Mouse (Mus musculus) intestine, embryonic 15.5 days (tissue): ENCODE measurements around the gene Pak4. TPM values are rescaled to one million over a fixed set of nuclear protein-coding genes. Genes with fewer than 3 reads are reported as not detected.
A peak's percentile ranks its signal among the peaks of the same experiment; 100 is the strongest.
"Not testable (repeated sequence)": the region's sequence is repeated elsewhere in the genome, so short reads cannot be mapped to it uniquely, and the experiment has no call there.

ENCODE experiments used
- ATAC-seq: fragments of 200-750 bp; cut with Nextera tagmentation; 2 replicates; pipeline ENCODE4 v1.8.0; 2017; ENCODE audit warnings: moderate TSS enrichment, moderate library complexity
- H3K27ac ChIP-seq: fragments of 300-500 bp; sonication (generic); 2 replicates; pipeline ENCODE4 v1.5.1; 2015; ENCODE audit warnings: mild to moderate bottlenecking, inconsistent platforms
- H3K27me3 ChIP-seq: fragments of 300-500 bp; sonication (generic); replicated peaks from 2 replicates; pipeline ENCODE4 v1.6.1; 2015; ENCODE audit warnings: inconsistent platforms
- H3K36me3 ChIP-seq: fragments of 300-500 bp; sonication (generic); 2 replicates; pipeline ENCODE4 v1.6.1; 2015; ENCODE audit warnings: inconsistent platforms
- H3K4me1 ChIP-seq: fragments of 300-500 bp; sonication (generic); replicated peaks from 2 replicates; pipeline ENCODE4 v1.6.1; 2015; ENCODE audit warnings: inconsistent platforms
- H3K4me2 ChIP-seq: fragments of 300-500 bp; sonication (generic); replicated peaks from 2 replicates; pipeline ENCODE4 v1.6.1; 2015; ENCODE audit warnings: mild to moderate bottlenecking, inconsistent platforms
- H3K4me3 ChIP-seq: fragments of 300-500 bp; sonication (generic); replicated peaks from 2 replicates; pipeline ENCODE4 v1.5.1; 2015; ENCODE audit warnings: inconsistent platforms
- H3K9ac ChIP-seq: fragments of 300-500 bp; sonication (generic); 2 replicates; pipeline ENCODE4 v1.6.1; 2015; ENCODE audit warnings: inconsistent platforms
- H3K9me3 ChIP-seq: fragments of 300-500 bp; sonication (generic); 2 replicates; pipeline ENCODE4 v1.6.1; 2016; ENCODE audit warnings: inconsistent platforms
- WGBS: fragments of 180-500 bp; shearing (Covaris S2); methylation state at CpG from one replicate; pipeline ENCODE4 v1.1.7; 2015; 5-methylcytosine and 5-hydroxymethylcytosine counted together
- polyA plus RNA-seq: library from polyadenylated mRNA; unstranded; fragments of >200 nt; fragmentation: Nextera tagmentation; extraction: Ambion mirVana; gene quantifications from 2 replicates; pipeline ENCODE4 v1.2.1, GENCODE M21; 2015

Pak4 gene
- polyA plus RNA-seq, 1 experiment from 2014 or later, result 51.7 TPM

GRCm38 (mm10) chr7:28527922-28528719 is 69.9 kb downstream of the Pak4 start:
- no peak overlapping the region for H3K9ac ChIP-seq
- 9% methylated on average over 19 of the region's 19 CpGs for WGBS
- no peak overlapping the region for H3K27ac ChIP-seq
- no peaks in the 10 kb centered on the region for H3K27me3 ChIP-seq
- H3K9me3 ChIP-seq, result no peaks in the 10 kb centered on the region
- ATAC-seq, result peak; percentile 84
- no peak overlapping the region for H3K4me3 ChIP-seq
- no peaks in the 10 kb centered on the region for H3K36me3 ChIP-seq
- H3K4me2 ChIP-seq, result peak overlapping the region; percentile 40; the same call in 1 of the 2 replicates
- 0 out of 2 replicates have a peak, but pooled peaks cover 2% of the 10 kb centered on the region for H3K4me1 ChIP-seq

- not testable (repeated sequence) for H3K4me2 ChIP-seq, H3K27ac ChIP-seq, ATAC-seq, H3K36me3 ChIP-seq, H3K4me3 ChIP-seq, H3K9ac ChIP-seq, H3K4me1 ChIP-seq, H3K27me3 ChIP-seq, H3K9me3 ChIP-seq
- 66% methylated on average over 5 of the region's 6 CpGs for WGBS
Measured at GRCm38 (mm10) chr7:28522536-28522935, 75.4 kb downstream of the Pak4 start, which contains the start of gene Ifnl3. Gene Ifnl3 (plus strand): TSS chr7:28522836.

GRCm38 (mm10) chr7:28511441-28511840 is 86.5 kb downstream of the Pak4 start:
- Histone ChIP-seq H3K4me3 (no peak overlapping the region), H3K4me2 (no peak overlapping the region), H3K9me3 (no peaks in the 10 kb centered on the region), H3K4me1 (no peaks in the 10 kb centered on the region), H3K27me3 (no peaks in the 10 kb centered on the region), H3K9ac (no peak overlapping the region), H3K27ac (no peak overlapping the region), H3K36me3 (no peaks in the 10 kb centered on the region)
- ATAC-seq, result no peak
- 68% methylated on average over 8 of the region's 8 CpGs for WGBS

GRCm38 (mm10) chr7:28510405-28510974 is 87.5 kb downstream of the Pak4 start, which contains the start of gene Ifnl2:
Gene Ifnl2 (minus strand): TSS chr7:28510455.
- not testable (repeated sequence) for H3K27ac ChIP-seq, H3K9me3 ChIP-seq, H3K9ac ChIP-seq, H3K36me3 ChIP-seq, H3K4me1 ChIP-seq, H3K4me3 ChIP-seq, H3K4me2 ChIP-seq, H3K27me3 ChIP-seq
- 55% methylated on average over 8 of the region's 8 CpGs for WGBS
- peak; percentile 41 for ATAC-seq

GRCm38 (mm10) chr7:28509121-28509520 is 88.9 kb downstream of the Pak4 start:
- not testable (repeated sequence) for H3K27me3 ChIP-seq, H3K27ac ChIP-seq, H3K36me3 ChIP-seq, H3K4me3 ChIP-seq, H3K4me2 ChIP-seq, ATAC-seq, H3K9me3 ChIP-seq, H3K4me1 ChIP-seq, H3K9ac ChIP-seq
- WGBS, result 70% methylated on average over 2 of the region's 2 CpGs

Other genes starting within 250 kb of the Pak4 start
- gene Rps16, start 247.5 kb downstream of the Pak4 start, polyA plus RNA-seq, result 1,085 and 1,147 TPM in 2 replicates
- 40.2 and 41.7 TPM in 2 replicates for gene Plekhg2, start 225.6 kb downstream of the Pak4 start, polyA plus RNA-seq
- gene Zfp36, start 217.9 kb downstream of the Pak4 start, polyA plus RNA-seq, result 27.2 and 28.1 TPM in 2 replicates
- 48.3 and 50.0 TPM in 2 replicates for gene Med29, start 205.5 kb downstream of the Pak4 start, polyA plus RNA-seq
- 70.8 and 78.9 TPM in 2 replicates for gene Paf1, start 205.2 kb downstream of the Pak4 start, polyA plus RNA-seq
- gene Gmfg, start 160.7 kb downstream of the Pak4 start, polyA plus RNA-seq, result 17.5 and 19.9 TPM in 2 replicates
- 1.9 and 2.7 TPM in 2 replicates for gene Lrfn1, start 146.2 kb downstream of the Pak4 start, polyA plus RNA-seq
- not detected in 2 replicates for gene Ifnl2, start 87.7 kb downstream of the Pak4 start, polyA plus RNA-seq
- not detected in 2 replicates for gene Ifnl3, start 75.3 kb downstream of the Pak4 start, polyA plus RNA-seq
- 33.3 and 122 TPM in 2 replicates for gene Sycn, start 57.3 kb downstream of the Pak4 start, polyA plus RNA-seq
- gene Nccrp1, start 50.9 kb downstream of the Pak4 start, polyA plus RNA-seq, result not detected in 2 replicates
- gene Samd4b, start within 50 bp of the Pak4 start, polyA plus RNA-seq, result 18.9 and 19.5 TPM in 2 replicates
- 0.06 TPM in 1 of 2 replicates, not detected in the other for gene Acp7, start 33.1 kb upstream of the Pak4 start, polyA plus RNA-seq
- gene Fbxo27, start 94.7 kb upstream of the Pak4 start, polyA plus RNA-seq, result 2.9 and 3.1 TPM in 2 replicates
- 6.6 and 6.7 TPM in 2 replicates for gene Fbxo17, start 118.6 kb upstream of the Pak4 start, polyA plus RNA-seq
- 136 and 143 TPM in 2 replicates for gene Mrps12, start 143.6 kb upstream of the Pak4 start, polyA plus RNA-seq
- 22.6 and 25.1 TPM in 2 replicates for gene Sars2, start 143.8 kb upstream of the Pak4 start, polyA plus RNA-seq
- gene Ccer2, start 158.0 kb upstream of the Pak4 start, polyA plus RNA-seq, result not detected in 2 replicates
- 54.9 and 60.3 TPM in 2 replicates for gene Sirt2, start 168.6 kb upstream of the Pak4 start, polyA plus RNA-seq
- 40.2 and 43.7 TPM in 2 replicates for gene Nfkbib, start 169.3 kb upstream of the Pak4 start, polyA plus RNA-seq
- gene Rinl, start 190.8 kb upstream of the Pak4 start, polyA plus RNA-seq, result 4.5 and 5.6 TPM in 2 replicates
- 210 and 237 TPM in 2 replicates for gene Hnrnpl, start 210.4 kb upstream of the Pak4 start, polyA plus RNA-seq
- 234 and 260 TPM in 2 replicates for gene Ech1, start 227.0 kb upstream of the Pak4 start, polyA plus RNA-seq
- 1,462 and 1,582 TPM in 2 replicates for gene Lgals4, start 235.7 kb upstream of the Pak4 start, polyA plus RNA-seq